10 mouse cellular contexts compared by ENCODE assay signal in genomic region chr8:119784141-119784574, GRCm38 (mm10). TPM values are rescaled to one million over a fixed set of nuclear protein-coding genes. Genes with fewer than 3 reads are reported as not detected.
A peak's percentile ranks its signal among the peaks of the same experiment; 100 is the strongest.
DNase-seq lines count a peak whose midpoint lies in the region; ATAC-seq and TF ChIP-seq lines count a peak whose summit lies in the region.
"Had no signal": no experiment of that assay in that cellular context is flagged by ENCODE, and none has a peak within 500 bp of the region (broad histone marks: within the 10 kb centered on the region; RNA-seq: fewer than 3 reads in every experiment).

No protein-coding gene starts in this region.

- TF ChIP-seq POLR2A in small intestine, adult 2 months (IDR thresholded peaks at IDR 0.05; ENCODE audit: low read depth, low read length) = no peak
- TF ChIP-seq POLR2A in cerebellum, adult 2 months (IDR thresholded peaks at IDR 0.05; ENCODE audit: borderline replicate concordance, insufficient read depth, low read length) = no peak

- DNase-seq in heart, adult 8-10 months (ENCODE audit: low spot score) = no peak
- DNase-seq in 416B (ENCODE audit: low read depth) = peak; percentile 44
- no peak for DNase-seq in embryonic facial prominence, embryonic 10.5 days (ENCODE audit: low spot score)
- no peak for DNase-seq in cerebellum, adult 11 months
- DNase-seq in cerebellum, adult 2 months = no peak
- DNase-seq in retina, embryonic 14.5 days (ENCODE audit: low spot score) = no peak
- DNase-seq: adrenal gland, adult 2 months had no signal

- H3K9me3 ChIP-seq in heart, embryonic 12.5 days (replicated peaks) = no peaks in the 10 kb centered on the region
- H3K9me3 ChIP-seq in embryonic facial prominence, embryonic 10.5 days = no peaks in the 10 kb centered on the region
- H3K9me3 ChIP-seq: forebrain, embryonic 15.5 days had no signal

- no peak overlapping the region for H3K27ac ChIP-seq in heart, embryonic 12.5 days (ENCODE audit: poor library complexity, severe bottlenecking)
- H3K27ac ChIP-seq in embryonic facial prominence, embryonic 10.5 days (replicated peaks) = peak overlapping the region; percentile 55; the same call in 1 of the 2 replicates
- H3K27ac ChIP-seq in small intestine, adult 2 months (ENCODE audit: insufficient read depth, low read depth, low read length) = peak overlapping the region; percentile 74
- H3K27ac ChIP-seq in cerebellum, adult 2 months (ENCODE audit: insufficient read depth, low read length) = no peak overlapping the region
- H3K27ac ChIP-seq: forebrain, embryonic 15.5 days had no signal

- no peak overlapping the region for H3K4me2 ChIP-seq in heart, embryonic 12.5 days
- H3K4me2 ChIP-seq: forebrain, embryonic 15.5 days had no signal

- H3K27me3 ChIP-seq in heart, embryonic 12.5 days (replicated peaks) = peaks cover 21% of the 10 kb centered on the region
- peaks cover 11% of the 10 kb centered on the region for H3K27me3 ChIP-seq in embryonic facial prominence, embryonic 10.5 days (replicated peaks; ENCODE audit: low read depth, poor library complexity, severe bottlenecking)
- H3K27me3 ChIP-seq in small intestine, adult 2 months (ENCODE audit: control insufficient read depth, insufficient read depth, low read length) = no peaks in the 10 kb centered on the region
- no peaks in the 10 kb centered on the region for H3K27me3 ChIP-seq in cerebellum, adult 2 months (ENCODE audit: control insufficient read depth, insufficient read depth, low read length)
- H3K27me3 ChIP-seq: forebrain, embryonic 15.5 days had no signal

- no peak for TF ChIP-seq CTCF in small intestine, adult 2 months (IDR thresholded peaks at IDR 0.05; ENCODE audit: extremely low read depth, insufficient read length, insufficient replicate concordance, low read depth, low read length)
- TF ChIP-seq CTCF in cerebellum, adult 2 months (IDR thresholded peaks at IDR 0.05; ENCODE audit: borderline replicate concordance, insufficient read depth, low read depth, low read length) = no peak

- 37% methylated on average over 9 of the region's 9 CpGs for WGBS in heart, embryonic 12.5 days
- 55% methylated on average over 9 of the region's 9 CpGs for WGBS in embryonic facial prominence, embryonic 10.5 days
- WGBS in small intestine, adult 2 months = 73% methylated on average over 9 of the region's 9 CpGs
- WGBS in cerebellum, adult 2 months = 84% methylated on average over 9 of the region's 9 CpGs

- H3K4me1 ChIP-seq in heart, embryonic 12.5 days (replicated peaks) = peaks cover 16% of the 10 kb centered on the region
- H3K4me1 ChIP-seq in embryonic facial prominence, embryonic 10.5 days = peaks cover 64% of the 10 kb centered on the region
- H3K4me1 ChIP-seq in small intestine, adult 2 months (ENCODE audit: control insufficient read depth, insufficient read depth, insufficient read length, low read length) = peaks cover 7% of the 10 kb centered on the region
- peaks cover 19% of the 10 kb centered on the region for H3K4me1 ChIP-seq in cerebellum, adult 2 months (ENCODE audit: control insufficient read depth, insufficient read depth, low read length)

- no peak overlapping the region for H3K4me3 ChIP-seq in heart, embryonic 12.5 days
- no peak overlapping the region for H3K4me3 ChIP-seq in embryonic facial prominence, embryonic 10.5 days
- 0 out of 2 replicates have a peak overlapping the region, but pooled peaks have one; percentile 18 for H3K4me3 ChIP-seq in small intestine, adult 2 months (ENCODE audit: low read depth, low read length)
- no peak overlapping the region for H3K4me3 ChIP-seq in cerebellum, adult 2 months (replicated peaks; ENCODE audit: insufficient read depth, low read depth, low read length)
- H3K4me3 ChIP-seq: forebrain, embryonic 15.5 days had no signal

- H3K9ac ChIP-seq in heart, embryonic 12.5 days = 0 out of 2 replicates have a peak overlapping the region, but pooled peaks have one; percentile 29
- H3K9ac ChIP-seq: forebrain, embryonic 15.5 days had no signal

- no peaks in the 10 kb centered on the region for H3K36me3 ChIP-seq in heart, embryonic 12.5 days
- no peaks in the 10 kb centered on the region for H3K36me3 ChIP-seq in embryonic facial prominence, embryonic 10.5 days (replicated peaks)
- no peaks in the 10 kb centered on the region for H3K36me3 ChIP-seq in small intestine, adult 2 months (ENCODE audit: control insufficient read depth, insufficient read depth, low read length)
- H3K36me3 ChIP-seq: forebrain, embryonic 15.5 days had no signal

- no peak for ATAC-seq in heart, embryonic 12.5 days (ENCODE audit: insufficient number of reproducible peaks, low FRiP score)
- ATAC-seq: forebrain, embryonic 15.5 days had no signal

RNA-seq across cellular contexts. Expression of gene Tldc1, which starts 5.9 kb away (rescaled TPM):
- 14.6 and 14.8 TPM in 2 replicates for polyA plus RNA-seq in heart, embryonic 12.5 days (2016; fragmentation: Nextera tagmentation; extraction: Ambion mirVana)
- total RNA-seq in heart, adult 8-10 months (2022) = 10 to 100 TPM; 11.3 to 14.3 (median 12.1) TPM
- 12.8 and 14.5 TPM in 2 replicates for polyA plus RNA-seq in embryonic facial prominence, embryonic 10.5 days (2016; fragmentation: Nextera tagmentation; extraction: Ambion mirVana)
- polyA plus RNA-seq in small intestine, adult 2 months (2012; rRNA removed) = 4.6 and 7.4 TPM in 2 replicates
- polyA plus RNA-seq in cerebellum, adult 2 months (2012; rRNA removed) = 10.8 and 11.0 TPM in 2 replicates

RNA-seq across cellular contexts. Expression of gene Cotl1, which starts 56.2 kb away (rescaled TPM):
- polyA plus RNA-seq in heart, embryonic 12.5 days (2016; fragmentation: Nextera tagmentation; extraction: Ambion mirVana) = 40.6 and 54.2 TPM in 2 replicates
- 10 to 100 TPM in 3 of 4 experiments, 1 to 10 TPM in 1; 9.6 to 26.9 (median 11.3) TPM for total RNA-seq in heart, adult 8-10 months (2022)
- 137 and 149 TPM in 2 replicates for polyA plus RNA-seq in embryonic facial prominence, embryonic 10.5 days (2016; fragmentation: Nextera tagmentation; extraction: Ambion mirVana)
- polyA plus RNA-seq in small intestine, adult 2 months (2012; rRNA removed) = 206 and 264 TPM in 2 replicates
- polyA plus RNA-seq in cerebellum, adult 2 months (2012; rRNA removed) = 149 and 156 TPM in 2 replicates

Comparison
In these comparisons a context has a peak if more than half of its experiments do, and no peak if none do; other contexts are left out.
1. H3K27ac ChIP-seq: peak in embryonic facial prominence, embryonic 10.5 days (single experiment) and small intestine, adult 2 months (single experiment); none in heart, embryonic 12.5 days (single experiment) and cerebellum, adult 2 months (single experiment).